Mouse (Mus musculus): ENCODE measurements around the gene Kctd4. TPM values are rescaled to one million over a fixed set of nuclear protein-coding genes. Genes with fewer than 3 reads are reported as not detected.

The Kctd4 gene
- polyA plus RNA-seq, 1 experiment, result not detected

DNA sequence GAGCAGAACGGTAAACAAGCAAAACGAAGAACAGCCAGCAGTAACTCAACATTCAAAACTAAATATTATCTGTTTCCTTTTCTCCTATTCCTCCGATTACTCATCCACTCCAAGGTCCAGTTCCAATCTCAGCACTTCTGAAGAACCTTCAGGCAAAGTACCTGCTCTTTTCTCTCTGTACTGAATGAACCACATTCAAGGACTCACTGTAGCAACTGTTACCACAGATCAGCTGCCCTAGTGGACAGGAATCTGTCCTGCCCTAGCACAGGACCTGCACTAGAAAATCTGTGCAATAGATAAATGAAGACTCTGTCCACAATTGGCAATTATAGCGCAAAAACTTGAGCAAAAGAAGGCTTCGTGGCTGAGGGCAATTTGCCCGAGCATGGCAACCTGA, 36.1 kb downstream of the Kctd4 start:
- no peak for DNase-seq (ENCODE audit: low spot score)

DNA sequence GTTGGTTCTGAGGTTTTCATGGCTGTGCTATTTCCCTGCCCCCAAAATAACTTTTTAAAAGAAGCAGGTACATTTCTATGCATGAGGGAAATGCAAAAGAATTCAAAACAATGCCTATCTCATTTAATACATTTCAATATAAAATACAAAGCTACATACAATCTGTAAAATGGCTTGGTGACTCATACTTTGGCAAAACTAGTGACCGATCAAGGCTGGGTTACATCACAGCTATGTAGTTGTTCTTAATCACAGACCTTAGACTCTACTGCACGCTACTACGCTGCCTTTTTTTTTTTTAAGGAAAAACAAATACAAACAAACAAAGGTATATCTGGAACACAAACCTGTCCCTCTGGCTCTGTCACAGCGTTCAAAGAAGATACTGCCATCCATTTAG, 37.6 kb downstream of the Kctd4 start:
- DNase-seq (ENCODE audit: low spot score), result no peak

DNA sequence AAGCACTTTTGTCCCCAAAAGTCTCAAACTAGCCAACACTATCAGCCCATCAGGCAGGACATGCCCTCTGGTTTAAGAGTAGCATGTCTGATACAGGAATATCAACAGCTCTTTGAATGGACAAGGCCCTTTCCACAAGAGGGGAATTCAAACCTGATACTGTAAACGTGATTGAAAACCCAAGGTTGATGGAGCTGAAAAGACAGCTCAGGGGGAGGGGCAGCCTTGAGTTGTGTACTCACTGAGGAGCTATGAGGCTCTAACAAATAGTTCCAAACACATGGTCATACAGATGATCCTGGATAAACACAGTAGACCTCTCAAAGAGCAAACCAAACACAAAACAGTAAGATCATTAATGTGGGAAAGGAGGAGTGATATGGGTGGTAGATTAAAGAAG, 43.3 kb downstream of the Kctd4 start:
- no peak for DNase-seq (ENCODE audit: low spot score)

GRCm38 (mm10) chr14:76001781-76002180, 47.0 kb downstream of the Kctd4 start:
- DNase-seq (ENCODE audit: low spot score), result no peak

- no peak for DNase-seq (ENCODE audit: low spot score)
Measured at GRCm38 (mm10) chr14:76005011-76005410, 50.2 kb downstream of the Kctd4 start.

DNA sequence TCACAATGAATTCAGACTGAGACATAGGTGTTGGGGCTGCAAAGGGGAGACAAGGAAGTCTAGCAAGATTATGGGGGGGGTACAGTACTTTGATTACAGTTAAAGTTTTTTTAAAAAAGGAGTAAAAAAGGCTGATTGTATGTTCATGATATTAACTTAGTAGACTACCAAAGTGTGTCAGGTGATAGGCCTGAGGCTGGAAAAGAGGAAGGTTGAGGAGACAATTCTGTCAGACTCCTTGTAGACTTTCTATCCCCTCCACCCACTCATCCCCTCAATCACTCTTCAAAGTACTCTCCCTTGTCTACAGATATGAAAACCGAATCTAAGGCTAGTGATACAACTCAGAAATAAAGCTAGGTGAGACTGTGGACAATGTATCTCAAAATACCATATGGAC, 53.4 kb downstream of the Kctd4 start:
- DNase-seq (ENCODE audit: low spot score), result no peak

DNA sequence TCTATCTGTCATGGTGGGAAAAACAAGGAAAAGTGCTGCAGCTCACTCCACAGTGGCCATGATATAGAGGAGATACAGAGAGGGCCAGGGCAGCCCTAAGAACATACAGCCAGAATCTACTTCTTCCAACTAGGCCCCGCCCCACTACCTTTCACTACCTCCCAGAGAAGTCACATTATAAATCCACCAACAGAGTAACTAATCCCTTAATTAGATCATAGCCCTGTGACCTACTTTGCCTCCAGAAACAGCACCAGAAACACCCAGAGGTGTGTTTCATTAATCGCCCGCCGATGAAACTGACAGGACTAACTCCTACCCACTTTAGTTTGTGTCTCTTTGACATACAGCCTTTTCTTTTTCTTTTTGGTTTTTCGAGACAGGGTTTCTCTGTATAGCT, 54.4 kb downstream of the Kctd4 start:
- DNase-seq (ENCODE audit: low spot score), result no peak

- DNase-seq (ENCODE audit: low spot score), result peak; percentile 97
Measured at GRCm38 (mm10) chr14:76010102-76011061, 55.6 kb downstream of the Kctd4 start, which contains the start of gene Gtf2f2. Gtf2f2 (minus strand) TSS chr14:76010865.

GRCm38 (mm10) chr14:76011062-76011457, 56.3 kb downstream of the Kctd4 start:
- no peak for DNase-seq (ENCODE audit: low spot score)

DNA sequence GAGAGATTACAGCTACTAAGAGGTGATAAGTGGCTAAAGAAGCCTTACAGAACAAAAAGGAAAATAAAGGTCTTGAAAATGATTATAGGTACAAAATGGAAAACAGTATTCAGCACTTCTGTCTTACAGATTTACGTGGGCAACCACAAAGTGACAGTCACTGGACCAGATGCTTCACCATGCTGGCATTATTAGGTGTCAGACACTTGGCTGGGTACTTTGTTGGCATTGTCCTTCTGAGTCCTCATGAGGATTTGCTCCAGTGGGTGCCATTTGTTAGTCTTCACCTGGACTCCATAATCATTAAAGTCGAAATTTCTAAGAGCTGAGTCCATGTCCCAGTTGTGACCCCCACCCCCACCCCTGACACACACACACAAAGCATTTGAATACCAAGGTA, 59.5 kb downstream of the Kctd4 start:
- no peak for DNase-seq (ENCODE audit: low spot score)

Other genes with a start within 250 kb of the Kctd4 start
- gene Cog3, start 200.5 kb upstream of the Kctd4 start, polyA plus RNA-seq (2012; rRNA removed), result 22.4 and 25.1 TPM in 2 replicates
- gene Slc25a30, start 168.0 kb upstream of the Kctd4 start, polyA plus RNA-seq (2012; rRNA removed), result 7.6 and 8.1 TPM in 2 replicates
- gene Tpt1, start 109.9 kb upstream of the Kctd4 start, polyA plus RNA-seq (2012; rRNA removed), result 2,550 and 3,005 TPM in 2 replicates
- gene Gtf2f2, start 55.9 kb downstream of the Kctd4 start, polyA plus RNA-seq (2012; rRNA removed), result 16.4 and 16.7 TPM in 2 replicates
- gene Gpalpp1, start 155.8 kb downstream of the Kctd4 start, polyA plus RNA-seq (2012; rRNA removed), result 11.6 and 12.6 TPM in 2 replicates
- 5.0 and 5.5 TPM in 2 replicates for gene Nufip1, start 155.9 kb downstream of the Kctd4 start, polyA plus RNA-seq (2012; rRNA removed)